Mouse (Mus musculus): ENCODE data around the gene Tacc3.

GRCm38 (mm10) chr5:33723641-33724465 is 65.9 kb downstream of the Tacc3 start:
- TF ChIP-seq CTCF (conservative IDR thresholded peaks at IDR 0.05; ENCODE audit: low read length): no peak
- TF ChIP-seq NANOG (IDR thresholded peaks at IDR 0.05; ENCODE audit: borderline replicate concordance, low read length): no peak
- no peak for TF ChIP-seq POU5F1 (IDR thresholded peaks at IDR 0.05; ENCODE audit: borderline replicate concordance, low read length)

Data from E14TG2a.4 (cell line).